Mouse (Mus musculus) cerebellum, adult 2 months (tissue): ENCODE measurements at regions not wholly inside any gene's neighbourhood (a gene's known extent, or its start where the extent isn't known, plus 50 kb on each side); places are given as distances from the start of the nearest gene placed in this dataset.

Source experiments
- DNase-seq, 2 experiments: peaks; one replicate each; pipeline ENCODE4 v3.0.0; 2021
- H3K27ac ChIP-seq: fragments of 200-500 bp; 2 replicates; pipeline ENCODE4 v1.5.1; 2012; ENCODE audit warnings: low read length, control low read depth, inconsistent platforms; ENCODE audit not compliant: insufficient read depth
- H3K27me3 ChIP-seq: fragments of 200-500 bp; 2 replicates; pipeline ENCODE4 v1.6.1; 2012; ENCODE audit warnings: inconsistent platforms, mild to moderate bottlenecking, low read length, moderate library complexity; ENCODE audit not compliant: control insufficient read depth, insufficient read depth
- H3K4me1 ChIP-seq: fragments of 200-500 bp; 2 replicates; pipeline ENCODE4 v1.6.1; 2011; ENCODE audit warnings: low read length; ENCODE audit not compliant: control insufficient read depth, insufficient read depth
- H3K4me3 ChIP-seq: fragments of 200-500 bp; replicated peaks from 2 replicates; pipeline ENCODE3; 2011; ENCODE audit warnings: mild to moderate bottlenecking, low read depth, low read length, control low read depth; ENCODE audit not compliant: insufficient read depth
- CTCF ChIP-seq: fragments of 200-500 bp; IDR thresholded peaks from 2 replicates; pipeline ENCODE4 v1.5.1; 2011; ENCODE audit warnings: low read depth, mild to moderate bottlenecking, control low read depth, low read length, moderate library complexity, borderline replicate concordance; ENCODE audit not compliant: insufficient read depth
- POLR2A ChIP-seq: fragments of 200-500 bp; IDR thresholded peaks from 2 replicates; pipeline ENCODE4 v1.6.1; 2011; ENCODE audit warnings: low read length, control low read depth, borderline replicate concordance; ENCODE audit not compliant: insufficient read depth
- WGBS: fragments of 180-500 bp; shearing (Covaris S2); methylation state at CpG from one replicate; pipeline ENCODE4 v1.1.7; 2018; 5-methylcytosine and 5-hydroxymethylcytosine counted together

DNA sequence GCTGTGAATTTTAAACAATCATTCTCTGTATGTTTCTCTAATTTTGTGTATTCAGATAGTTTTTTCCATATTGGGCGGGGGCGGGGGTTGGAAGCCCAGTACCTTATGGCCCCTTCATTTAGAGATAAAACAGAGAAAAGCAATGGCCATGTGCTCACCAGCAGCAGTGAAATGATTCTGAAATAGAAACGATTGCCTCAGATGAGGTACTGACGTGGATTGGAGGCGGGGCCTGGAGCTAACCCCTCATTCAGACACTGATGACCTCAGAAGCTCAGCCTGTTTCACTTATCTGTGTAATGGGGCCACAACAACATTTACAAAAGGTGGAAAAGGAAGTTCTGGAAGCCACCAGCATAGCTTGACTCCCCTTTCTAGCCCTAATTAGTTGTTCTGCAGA is 223.0 kb upstream of the Irx5 start:
- 45% methylated on average over 5 of the region's 5 CpGs for WGBS
- H3K27ac ChIP-seq = no peak overlapping the region
- H3K27me3 ChIP-seq = peaks cover 3% of the 10 kb centered on the region; the same call in 1 of the 2 replicates
- no peak for DNase-seq
- H3K4me3 ChIP-seq = no peak overlapping the region
- TF ChIP-seq CTCF (no peak), POLR2A (no peak)
- H3K4me1 ChIP-seq = no peaks in the 10 kb centered on the region; the same call in 1 of the 2 replicates

DNA sequence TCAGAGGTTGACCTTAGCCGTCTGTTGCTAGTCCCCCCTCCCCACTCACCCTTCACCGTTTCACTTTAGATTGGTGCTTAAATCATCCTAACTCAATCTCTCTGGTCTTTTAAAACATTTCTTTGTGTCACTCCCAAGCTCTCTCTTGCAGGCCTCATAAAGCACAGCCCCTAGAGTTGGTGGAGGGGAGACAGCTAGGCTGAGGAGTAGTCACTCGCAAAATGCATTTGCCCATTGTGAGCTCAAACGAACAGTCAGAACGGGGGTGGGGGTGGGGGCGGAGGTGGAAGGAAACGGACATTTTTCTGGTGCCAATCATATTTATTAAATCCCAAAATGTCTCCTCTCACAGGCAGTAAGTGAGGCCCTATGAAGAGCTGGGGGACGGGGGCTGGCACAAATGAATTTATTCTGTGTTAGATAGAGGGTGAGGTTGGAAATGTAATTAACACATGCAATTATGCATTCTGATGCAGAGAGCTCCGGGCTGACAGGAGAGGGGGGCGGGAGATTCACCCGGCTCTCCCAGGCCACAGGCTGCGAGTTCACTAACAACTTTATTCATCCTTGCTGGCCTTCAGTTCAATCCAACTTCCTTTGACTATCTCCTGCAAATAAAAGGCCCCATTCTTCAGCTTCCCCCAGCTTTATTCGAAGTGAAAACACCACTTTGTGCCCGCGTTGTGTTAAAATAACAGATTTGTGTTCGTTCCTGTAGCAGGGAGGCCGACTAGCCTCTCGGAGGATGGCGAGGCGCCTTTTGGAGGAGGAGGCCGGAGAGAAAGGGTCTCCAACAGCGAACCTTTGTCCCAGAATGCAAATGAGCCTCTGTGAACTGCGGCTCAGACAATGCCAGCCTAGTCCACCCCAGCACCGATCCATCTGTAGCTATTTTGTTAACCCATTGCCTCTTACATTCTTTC is 223.7 kb upstream of the Irx5 start:
- TF ChIP-seq POLR2A (no peak), CTCF (no peak)
- H3K27me3 ChIP-seq = peaks cover 3% of the 10 kb centered on the region; the same call in 1 of the 2 replicates
- peak; percentile 15 to 46 for DNase-seq
- no peak overlapping the region for H3K27ac ChIP-seq
- 42% methylated on average over 24 of the region's 24 CpGs for WGBS
- H3K4me1 ChIP-seq = no peaks in the 10 kb centered on the region; the same call in 1 of the 2 replicates
- H3K4me3 ChIP-seq = no peak overlapping the region

DNA sequence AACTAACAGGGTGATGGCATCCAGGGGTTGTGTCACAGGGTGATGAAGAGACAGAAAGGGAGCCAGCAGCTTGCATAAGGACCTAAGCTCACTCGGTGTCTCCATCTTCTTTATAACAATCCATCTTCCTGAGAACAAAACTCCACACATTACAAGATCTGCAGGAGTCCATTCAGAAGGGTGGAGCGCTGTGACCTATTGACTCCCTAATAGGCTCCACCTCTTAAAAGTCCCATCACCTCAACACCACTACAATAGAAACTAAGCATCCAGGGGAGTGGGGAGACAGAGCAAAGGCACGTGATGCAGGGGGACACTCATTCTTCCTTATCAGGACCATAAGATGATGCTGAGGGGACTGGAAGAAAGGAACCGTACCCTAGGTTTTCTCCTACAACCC is 224.5 kb upstream of the Irx5 start:
- no peak overlapping the region for H3K27ac ChIP-seq

DNA sequence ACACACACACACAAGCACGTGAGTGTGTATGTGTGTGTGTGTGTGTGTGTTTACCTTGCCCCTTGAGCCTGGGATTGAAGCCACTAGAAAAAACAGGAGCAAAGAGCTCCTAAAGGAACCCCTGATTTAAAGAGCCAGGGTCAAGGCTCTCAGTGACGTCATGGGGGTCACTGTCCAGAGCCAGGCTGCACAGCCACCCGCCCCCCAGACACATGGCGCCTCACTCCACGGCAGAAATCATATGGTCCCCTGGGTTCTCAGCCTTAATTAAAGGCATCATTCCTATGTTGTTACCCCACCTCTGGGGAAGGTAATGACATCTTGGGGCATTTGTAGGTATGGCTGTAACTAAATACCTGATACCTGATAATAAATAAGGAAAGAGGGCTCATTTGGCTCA is 224.9 kb upstream of the Irx5 start:
- TF ChIP-seq CTCF = no peak
- TF ChIP-seq POLR2A = no peak
- no peak overlapping the region for H3K4me3 ChIP-seq
- WGBS = 82% methylated on average over 5 of the region's 5 CpGs
- no peak overlapping the region for H3K27ac ChIP-seq
- no peak for DNase-seq
- H3K27me3 ChIP-seq = peaks cover 3% of the 10 kb centered on the region; the same call in 1 of the 2 replicates
- no peaks in the 10 kb centered on the region; the same call in 1 of the 2 replicates for H3K4me1 ChIP-seq

More for the DNA sequence above, 224.5 kb upstream of the Irx5 start:
- WGBS = 79% methylated on average over 4 of the region's 4 CpGs
- Histone ChIP-seq H3K4me3 (no peak overlapping the region), H3K4me1 (no peaks in the 10 kb centered on the region; the same call in 1 of the 2 replicates), H3K27me3 (peaks cover 3% of the 10 kb centered on the region; the same call in 1 of the 2 replicates)
- no peak for TF ChIP-seq CTCF
- no peak for TF ChIP-seq POLR2A
- no peak for DNase-seq

DNA sequence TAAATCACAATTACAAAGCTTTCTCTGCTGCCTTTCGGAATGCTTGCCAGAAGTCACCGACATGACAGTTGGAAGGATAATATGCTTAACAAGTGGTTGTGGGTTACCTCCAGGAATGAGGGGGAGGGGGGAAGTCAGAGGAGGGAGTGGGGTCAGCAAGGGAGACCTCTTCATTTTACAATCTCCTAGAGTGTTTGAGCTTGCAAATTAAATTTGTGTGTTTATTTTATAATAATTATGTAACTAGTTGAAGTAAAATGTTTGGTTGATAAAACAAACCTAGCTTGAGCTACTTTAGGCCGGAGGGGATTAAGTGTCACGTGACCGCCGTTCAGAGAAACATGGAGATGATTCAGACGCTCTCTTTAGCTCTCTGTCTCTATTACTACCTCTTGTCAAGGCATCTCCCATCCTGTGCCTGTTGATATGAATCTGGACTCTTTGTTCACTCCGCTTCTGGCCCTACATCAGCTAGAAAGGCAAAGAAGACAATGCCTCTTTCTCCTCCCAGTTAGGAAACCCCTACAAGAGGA is 227.3 kb upstream of the Irx5 start:
- TF ChIP-seq POLR2A (no peak), CTCF (no peak)
- Histone ChIP-seq H3K4me1 (no peaks in the 10 kb centered on the region; the same call in 1 of the 2 replicates), H3K27me3 (no peaks in the 10 kb centered on the region; the same call in 1 of the 2 replicates), H3K4me3 (no peak overlapping the region), H3K27ac (no peak overlapping the region)
- DNase-seq = no peak
- 45% methylated on average over 8 of the region's 8 CpGs for whole genome bisulfite sequencing

DNA sequence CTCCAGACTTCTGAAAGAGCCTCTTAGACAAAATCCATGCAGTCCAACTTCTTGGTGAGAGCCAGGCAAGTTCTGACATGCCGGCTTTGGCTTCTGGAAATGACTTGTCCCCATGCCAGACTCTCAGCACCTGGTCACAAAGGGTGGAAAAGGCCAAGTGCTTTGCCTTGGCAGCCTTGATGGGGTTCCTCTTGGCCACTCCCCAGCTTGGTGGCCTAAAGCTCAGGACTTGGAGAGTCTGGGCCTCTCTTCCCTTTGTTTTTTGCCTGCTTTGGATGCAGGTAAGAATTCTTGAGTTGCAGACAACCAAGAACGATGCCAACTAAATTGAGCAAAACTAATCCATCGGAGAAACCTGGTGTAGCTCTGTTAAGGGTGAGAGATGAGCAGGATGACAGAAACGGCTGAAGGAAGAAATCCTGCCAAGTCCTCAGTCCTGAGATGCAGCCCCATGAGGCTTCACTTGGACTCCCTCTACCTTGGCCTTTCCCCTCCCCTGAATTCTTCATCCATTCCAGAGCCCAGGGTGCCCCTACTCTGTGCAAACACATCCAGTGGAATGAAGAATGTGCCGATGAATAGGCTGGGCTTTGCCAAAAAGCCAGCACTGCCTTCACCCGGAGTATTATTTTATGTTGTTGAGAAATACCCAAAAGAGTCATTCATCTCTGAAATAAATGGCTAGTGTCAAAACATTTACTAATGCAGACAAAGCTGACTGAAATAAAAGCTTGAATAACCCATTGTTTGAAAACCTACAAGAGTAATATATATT is 228.0 kb upstream of the Irx5 start:
- WGBS = 9% methylated on average over 6 of the region's 6 CpGs
- peak; percentile 41 to 55 for DNase-seq
- H3K27ac ChIP-seq = no peak overlapping the region
- no peak overlapping the region for H3K4me3 ChIP-seq
- no peak for TF ChIP-seq CTCF
- TF ChIP-seq POLR2A = no peak
- H3K4me1 ChIP-seq = no peaks in the 10 kb centered on the region; the same call in 1 of the 2 replicates
- no peaks in the 10 kb centered on the region; the same call in 1 of the 2 replicates for H3K27me3 ChIP-seq

DNA sequence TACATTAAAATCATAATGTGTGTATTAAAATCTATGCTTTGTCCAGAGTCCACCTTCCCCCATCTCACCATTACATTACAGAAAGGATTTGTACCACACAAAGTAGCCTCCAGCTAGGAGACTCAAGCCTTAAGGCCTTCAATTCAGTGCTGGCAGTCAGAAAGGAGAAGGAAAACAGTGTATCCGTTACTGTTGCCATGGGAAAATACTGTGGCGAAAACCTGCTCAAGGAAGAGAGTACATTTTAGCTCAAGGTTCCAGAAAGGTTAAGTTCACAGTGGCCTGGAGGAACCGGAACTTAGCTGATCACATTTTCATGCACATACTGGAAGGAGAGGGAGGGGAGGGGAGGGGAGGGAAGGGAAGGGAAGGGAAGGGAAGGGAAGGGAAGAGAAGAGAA is 231.8 kb upstream of the Irx5 start:
- TF ChIP-seq CTCF = no peak
- no peak for TF ChIP-seq POLR2A
- H3K27me3 ChIP-seq = no peaks in the 10 kb centered on the region; the same call in 1 of the 2 replicates
- no peak for DNase-seq
- no peak overlapping the region for H3K27ac ChIP-seq
- no peaks in the 10 kb centered on the region; the same call in 1 of the 2 replicates for H3K4me1 ChIP-seq
- WGBS = 78% methylated on average over 2 of the region's 3 CpGs
- no peak overlapping the region for H3K4me3 ChIP-seq
